Mouse (Mus musculus): ENCODE results near the gene Pold1. TPM values are rescaled to one million over a fixed set of nuclear protein-coding genes. Genes with fewer than 3 reads are reported as not detected.
A peak's percentile ranks its signal among the peaks of the same experiment; 100 is the strongest.

The Pold1 gene
- polyA plus RNA-seq, 1 experiment from 2014 or later = 68.4 TPM

- Histone ChIP-seq H3K4me3 (replicated peaks) (peak within 1 kb of the TSS; percentile 99), H3K36me3 (peaks cover 34% of the 10 kb centered on the region), H3K9ac (peak within 1 kb of the TSS; percentile 87), H3K4me1 (replicated peaks) (peaks cover 16% of the 10 kb centered on the region), H3K4me2 (peak within 1 kb of the TSS; percentile 82), H3K27me3 (no peaks in the 10 kb centered on the region), H3K27ac (peak within 1 kb of the TSS; percentile 98), H3K9me3 (replicated peaks) (no peaks in the 10 kb centered on the region)
- WGBS (ENCODE audit: insufficient replicate concordance) = under 1% methylated on average over 22 of the region's 22 CpGs
- peak; percentile 93 for DNase-seq
- peak; percentile 76 for ATAC-seq (ENCODE audit: low read depth)
These were observed 5.2 kb upstream of the Pold1 start, which contains the start of gene Nr1h2 for GRCm38 (mm10) chr7:44553826-44554225. Gene Nr1h2, minus strand, starts transcription at chr7:44553951.

- DNase-seq = peak; percentile 74
- Histone ChIP-seq H3K4me1 (replicated peaks) (peaks cover 16% of the 10 kb centered on the region), H3K9me3 (replicated peaks) (no peaks in the 10 kb centered on the region), H3K4me2 (peak overlapping the region; percentile 82), H3K4me3 (replicated peaks) (peak overlapping the region; percentile 99), H3K9ac (peak overlapping the region; percentile 87), H3K36me3 (peaks cover 34% of the 10 kb centered on the region), H3K27me3 (no peaks in the 10 kb centered on the region), H3K27ac (peak overlapping the region; percentile 98)
- ATAC-seq (ENCODE audit: low read depth) = peak; percentile 47
- WGBS (ENCODE audit: insufficient replicate concordance) = 1% methylated on average over 31 of the region's 32 CpGs
These were observed 4.6 kb upstream of the Pold1 start for GRCm38 (mm10) chr7:44553196-44553764.

- peak overlapping the region; percentile 99 for H3K4me3 ChIP-seq (replicated peaks)
- H3K36me3 ChIP-seq = peaks cover 34% of the 10 kb centered on the region
- H3K27me3 ChIP-seq = no peaks in the 10 kb centered on the region
- ATAC-seq (ENCODE audit: low read depth) (no peak), DNase-seq (no peak)
- peak overlapping the region; percentile 82 for H3K4me2 ChIP-seq
- WGBS (ENCODE audit: insufficient replicate concordance) = 86% methylated on average over 31 of the region's 31 CpGs
- peak overlapping the region; percentile 98 for H3K27ac ChIP-seq
- H3K9ac ChIP-seq = no peak overlapping the region
- no peaks in the 10 kb centered on the region for H3K9me3 ChIP-seq (replicated peaks)
- H3K4me1 ChIP-seq (replicated peaks) = peaks cover 25% of the 10 kb centered on the region
These were observed 3.7 kb upstream of the Pold1 start for GRCm38 (mm10) chr7:44552141-44552908.

- H3K9me3 ChIP-seq (replicated peaks) = no peaks in the 10 kb centered on the region
- H3K27ac ChIP-seq = no peak overlapping the region
- no peaks in the 10 kb centered on the region for H3K27me3 ChIP-seq
- H3K36me3 ChIP-seq = peaks cover 35% of the 10 kb centered on the region
- WGBS (ENCODE audit: insufficient replicate concordance) = 88% methylated on average over 22 of the region's 22 CpGs
- no peak overlapping the region for H3K4me3 ChIP-seq (replicated peaks)
- H3K4me2 ChIP-seq = no peak overlapping the region
- H3K4me1 ChIP-seq (replicated peaks) = peaks cover 30% of the 10 kb centered on the region
- no peak for ATAC-seq (ENCODE audit: low read depth)
- DNase-seq = no peak
- no peak overlapping the region for H3K9ac ChIP-seq
These were observed 3.1 kb upstream of the Pold1 start for GRCm38 (mm10) chr7:44551731-44552130.

GRCm38 (mm10) chr7:44551301-44551700 lies 2.7 kb upstream of the Pold1 start:
- Histone ChIP-seq H3K36me3 (peaks cover 39% of the 10 kb centered on the region), H3K4me3 (replicated peaks) (no peak overlapping the region), H3K27ac (no peak overlapping the region), H3K9ac (no peak overlapping the region), H3K4me1 (replicated peaks) (peaks cover 33% of the 10 kb centered on the region), H3K4me2 (no peak overlapping the region), H3K27me3 (no peaks in the 10 kb centered on the region), H3K9me3 (replicated peaks) (no peaks in the 10 kb centered on the region)
- DNase-seq (no peak), ATAC-seq (ENCODE audit: low read depth) (no peak)
- 91% methylated on average over 21 of the region's 21 CpGs for WGBS (ENCODE audit: insufficient replicate concordance)

- Histone ChIP-seq H3K4me1 (replicated peaks) (peaks cover 33% of the 10 kb centered on the region), H3K9me3 (replicated peaks) (no peaks in the 10 kb centered on the region), H3K9ac (no peak overlapping the region), H3K4me3 (replicated peaks) (no peak overlapping the region), H3K27ac (no peak overlapping the region), H3K27me3 (no peaks in the 10 kb centered on the region), H3K4me2 (no peak overlapping the region), H3K36me3 (peaks cover 47% of the 10 kb centered on the region)
- no peak for ATAC-seq (ENCODE audit: low read depth)
- WGBS (ENCODE audit: insufficient replicate concordance) = 87% methylated on average over 12 of the region's 12 CpGs
- DNase-seq = no peak
These were observed 1.7 kb upstream of the Pold1 start for GRCm38 (mm10) chr7:44550409-44550678.

GRCm38 (mm10) chr7:44549621-44550408 lies 1.2 kb upstream of the Pold1 start:
- no peak overlapping the region for H3K27ac ChIP-seq
- no peak overlapping the region for H3K9ac ChIP-seq
- no peak overlapping the region for H3K4me2 ChIP-seq
- H3K36me3 ChIP-seq = peaks cover 52% of the 10 kb centered on the region
- ATAC-seq (ENCODE audit: low read depth) (no peak), DNase-seq (no peak)
- 89% methylated on average over 23 of the region's 23 CpGs for WGBS (ENCODE audit: insufficient replicate concordance)
- no peaks in the 10 kb centered on the region for H3K27me3 ChIP-seq
- no peak overlapping the region for H3K4me3 ChIP-seq (replicated peaks)
- no peaks in the 10 kb centered on the region for H3K9me3 ChIP-seq (replicated peaks)
- H3K4me1 ChIP-seq (replicated peaks) = peaks cover 33% of the 10 kb centered on the region

GRCm38 (mm10) chr7:44547725-44548124 lies 924 bp downstream of the Pold1 start:
- Histone ChIP-seq H3K9me3 (replicated peaks) (no peaks in the 10 kb centered on the region), H3K4me3 (replicated peaks) (peak overlapping the region; percentile 66), H3K27ac (peak overlapping the region; percentile 85), H3K4me2 (peak overlapping the region; percentile 92), H3K9ac (peak overlapping the region; percentile 83), H3K4me1 (replicated peaks) (peaks cover 22% of the 10 kb centered on the region), H3K36me3 (peaks cover 71% of the 10 kb centered on the region), H3K27me3 (no peaks in the 10 kb centered on the region)
- DNase-seq (no peak), ATAC-seq (ENCODE audit: low read depth) (no peak)
- 26% methylated on average over 5 of the region's 5 CpGs for WGBS (ENCODE audit: insufficient replicate concordance)

- DNase-seq (no peak), ATAC-seq (ENCODE audit: low read depth) (no peak)
- peak overlapping the region; percentile 92 for H3K4me2 ChIP-seq
- peak overlapping the region; percentile 85 for H3K27ac ChIP-seq
- H3K4me1 ChIP-seq (replicated peaks) = peaks cover 17% of the 10 kb centered on the region
- peak overlapping the region; percentile 66 for H3K4me3 ChIP-seq (replicated peaks)
- no peaks in the 10 kb centered on the region for H3K9me3 ChIP-seq (replicated peaks)
- H3K36me3 ChIP-seq = peaks cover 71% of the 10 kb centered on the region
- peak overlapping the region; percentile 83 for H3K9ac ChIP-seq
- no peaks in the 10 kb centered on the region for H3K27me3 ChIP-seq
- 92% methylated on average over 13 of the region's 13 CpGs for WGBS (ENCODE audit: insufficient replicate concordance)
These were observed 1.6 kb downstream of the Pold1 start for GRCm38 (mm10) chr7:44547041-44547440.

- peaks cover 71% of the 10 kb centered on the region for H3K36me3 ChIP-seq
- H3K9ac ChIP-seq = no peak overlapping the region
- peaks cover 17% of the 10 kb centered on the region for H3K4me1 ChIP-seq (replicated peaks)
- H3K27ac ChIP-seq = no peak overlapping the region
- WGBS (ENCODE audit: insufficient replicate concordance) = 92% methylated on average over 3 of the region's 3 CpGs
- H3K4me3 ChIP-seq (replicated peaks) = no peak overlapping the region
- H3K4me2 ChIP-seq = no peak overlapping the region
- no peaks in the 10 kb centered on the region for H3K27me3 ChIP-seq
- H3K9me3 ChIP-seq (replicated peaks) = no peaks in the 10 kb centered on the region
- ATAC-seq (ENCODE audit: low read depth) (no peak), DNase-seq (no peak)
These were observed 2.4 kb downstream of the Pold1 start for GRCm38 (mm10) chr7:44546274-44546673.

- H3K27ac ChIP-seq = no peak overlapping the region
- H3K4me3 ChIP-seq (replicated peaks) = no peak overlapping the region
- ATAC-seq (ENCODE audit: low read depth) (no peak), DNase-seq (no peak)
- 73% methylated on average over 12 of the region's 12 CpGs for WGBS (ENCODE audit: insufficient replicate concordance)
- no peaks in the 10 kb centered on the region for H3K9me3 ChIP-seq (replicated peaks)
- H3K36me3 ChIP-seq = peaks cover 83% of the 10 kb centered on the region
- no peak overlapping the region for H3K4me2 ChIP-seq
- peaks cover 16% of the 10 kb centered on the region for H3K4me1 ChIP-seq (replicated peaks)
- H3K9ac ChIP-seq = no peak overlapping the region
- no peaks in the 10 kb centered on the region for H3K27me3 ChIP-seq
These were observed 5.6 kb downstream of the Pold1 start for GRCm38 (mm10) chr7:44543071-44543470.

All from liver, embryonic 13.5 days (tissue).